26 mouse cellular contexts compared by ENCODE assay signal in the genomic region with DNA sequence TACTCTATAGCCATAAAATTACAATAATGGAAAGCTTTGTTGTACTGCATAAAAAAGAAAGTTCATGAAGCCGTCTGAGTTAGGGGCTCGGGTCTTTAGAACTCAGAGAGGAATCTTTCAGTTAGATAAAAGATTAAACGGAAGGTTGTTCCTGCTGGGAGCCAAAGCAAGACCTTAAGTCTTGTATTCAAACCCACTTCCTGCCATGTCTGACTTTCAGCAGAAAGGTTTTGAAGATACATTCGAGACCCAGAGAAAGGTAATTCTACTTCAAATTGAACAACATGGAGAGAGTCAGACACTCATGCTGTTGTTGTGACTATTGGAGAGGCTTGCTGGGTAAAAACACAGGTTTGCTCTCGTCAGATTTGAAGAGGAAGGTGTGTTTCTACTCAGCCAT. TPM values are rescaled to one million over a fixed set of nuclear protein-coding genes. Genes with fewer than 3 reads are reported as not detected.
A peak's percentile ranks its signal among the peaks of the same experiment; 100 is the strongest.
DNase-seq lines count a peak whose midpoint lies in the region; ATAC-seq lines count a peak whose summit lies in the region.
"Had no signal": no experiment of that assay in that cellular context is flagged by ENCODE, and none has a peak within 500 bp of the region (broad histone marks: within the 10 kb centered on the region; RNA-seq: fewer than 3 reads in every experiment).

No protein-coding gene starts in this region.

- WGBS in midbrain, embryonic 15.5 days = 43% methylated on average over 5 of the region's 5 CpGs
- 42% methylated on average over 5 of the region's 5 CpGs for WGBS in hindbrain, embryonic 16.5 days

- ATAC-seq in activated CD4-positive, CD25-positive, alpha-beta regulatory T cell, adult 4 months = peak; percentile 46
- ATAC-seq in midbrain, embryonic 15.5 days (replicated peaks) = no peak
- no peak for ATAC-seq in hindbrain, embryonic 16.5 days
- ATAC-seq: forebrain, embryonic 13.5 days; forebrain, embryonic 16.5 days; hindbrain, postnatal 0 days had no signal

- DNase-seq in thymus, postnatal 0 days (ENCODE audit: low spot score) = peak; percentile 64
- DNase-seq in thymus, adult 18-20 months = no peak
- peak; percentile 28 for DNase-seq in CD4-positive helper T cell, adult 2 months (ENCODE audit: low read depth, low spot score)
- peak; percentile 41 for DNase-seq in naive thymus-derived CD4-positive, alpha-beta T cell, adult 2 months (ENCODE audit: low read depth)
- DNase-seq: adrenal gland, postnatal 10 days; adrenal gland, postnatal 36 days; cerebellum, adult 18-20 months; cerebellum, adult 9-10 months; cerebellum, postnatal 14 days; gastrocnemius, postnatal 10 days; heart, adult 11 months; heart, postnatal 10 days; heart, postnatal 36 days had no signal

- H3K27ac ChIP-seq in midbrain, embryonic 15.5 days = no peak overlapping the region
- H3K27ac ChIP-seq in hindbrain, embryonic 16.5 days (ENCODE audit: low read depth, low read length) = no peak overlapping the region
- H3K27ac ChIP-seq: forebrain, embryonic 10.5 days; forebrain, embryonic 13.5 days; heart, embryonic 15.5 days; hindbrain, embryonic 10.5 days; hindbrain, embryonic 13.5 days; hindbrain, postnatal 0 days had no signal

- H3K9ac ChIP-seq in midbrain, embryonic 15.5 days = no peak overlapping the region
- no peak overlapping the region for H3K9ac ChIP-seq in hindbrain, embryonic 16.5 days (ENCODE audit: low read depth, low read length)
- H3K9ac ChIP-seq: forebrain, embryonic 13.5 days; heart, embryonic 12.5 days; heart, embryonic 15.5 days; hindbrain, embryonic 13.5 days had no signal

- no peaks in the 10 kb centered on the region for H3K9me3 ChIP-seq in midbrain, embryonic 15.5 days
- no peaks in the 10 kb centered on the region for H3K9me3 ChIP-seq in hindbrain, embryonic 16.5 days (ENCODE audit: control insufficient read depth, low read length)
- H3K9me3 ChIP-seq: forebrain, embryonic 10.5 days; forebrain, embryonic 13.5 days; heart, embryonic 12.5 days; heart, embryonic 15.5 days; hindbrain, embryonic 10.5 days; hindbrain, embryonic 13.5 days had no signal

- no peaks in the 10 kb centered on the region for H3K36me3 ChIP-seq in midbrain, embryonic 15.5 days (replicated peaks)
- H3K36me3 ChIP-seq in hindbrain, embryonic 16.5 days (ENCODE audit: control insufficient read depth, insufficient read depth, low read length) = no peaks in the 10 kb centered on the region
- H3K36me3 ChIP-seq: forebrain, embryonic 10.5 days; heart, embryonic 12.5 days; heart, embryonic 15.5 days; hindbrain, embryonic 10.5 days; hindbrain, embryonic 13.5 days had no signal

- H3K4me2 ChIP-seq in midbrain, embryonic 15.5 days = no peak overlapping the region
- H3K4me2 ChIP-seq in hindbrain, embryonic 16.5 days (ENCODE audit: low read length) = no peak overlapping the region
- H3K4me2 ChIP-seq: forebrain, embryonic 13.5 days; heart, embryonic 12.5 days; heart, embryonic 15.5 days; hindbrain, embryonic 13.5 days had no signal

- no peaks in the 10 kb centered on the region for H3K27me3 ChIP-seq in midbrain, embryonic 15.5 days (replicated peaks)
- H3K27me3 ChIP-seq in hindbrain, embryonic 16.5 days (replicated peaks; ENCODE audit: control insufficient read depth, insufficient read depth, low read length) = no peaks in the 10 kb centered on the region
- H3K27me3 ChIP-seq: forebrain, embryonic 13.5 days; heart, embryonic 12.5 days; heart, embryonic 15.5 days; hindbrain, embryonic 13.5 days had no signal

- H3K4me3 ChIP-seq in midbrain, embryonic 15.5 days = no peak overlapping the region
- no peak overlapping the region for H3K4me3 ChIP-seq in hindbrain, embryonic 16.5 days (ENCODE audit: low read length)
- H3K4me3 ChIP-seq: forebrain, embryonic 10.5 days; forebrain, embryonic 13.5 days; heart, embryonic 12.5 days; heart, embryonic 15.5 days; hindbrain, embryonic 10.5 days; hindbrain, embryonic 13.5 days had no signal

- H3K4me1 ChIP-seq in midbrain, embryonic 15.5 days = no peaks in the 10 kb centered on the region
- H3K4me1 ChIP-seq in hindbrain, embryonic 16.5 days (ENCODE audit: control insufficient read depth, insufficient read depth, low read depth, low read length) = no peaks in the 10 kb centered on the region
- H3K4me1 ChIP-seq: forebrain, embryonic 10.5 days; forebrain, embryonic 13.5 days; heart, embryonic 12.5 days; heart, embryonic 15.5 days; hindbrain, embryonic 10.5 days; hindbrain, embryonic 13.5 days had no signal

RNA-seq across cellular contexts. Expression of a gene that starts 3.0 kb away (rescaled TPM):
- not detected in 2 replicates for polyA plus RNA-seq in thymus, postnatal 0 days (2015; fragmentation: Nextera tagmentation; extraction: Ambion mirVana)
- polyA plus RNA-seq in activated CD4-positive, CD25-positive, alpha-beta regulatory T cell, adult 4 months (2017; shearing (Covaris generic)) = under 1 TPM in 1 of 2 experiments, not detected in 1; 0.28 TPM
- not detected in 2 replicates for polyA plus RNA-seq in midbrain, embryonic 15.5 days (2015; fragmentation: Nextera tagmentation; extraction: Ambion mirVana)
- polyA plus RNA-seq in hindbrain, embryonic 16.5 days (2015; fragmentation: Nextera tagmentation; extraction: Ambion mirVana) = 0.05 TPM in 1 of 2 replicates, not detected in the other
- polyA plus RNA-seq: embryonic facial prominence, embryonic 11.5 days; embryonic facial prominence, embryonic 14.5 days; forebrain, embryonic 10.5 days; forebrain, embryonic 13.5 days; forebrain, embryonic 16.5 days; heart, embryonic 12.5 days; heart, embryonic 15.5 days; hindbrain, embryonic 10.5 days; hindbrain, embryonic 13.5 days; hindbrain, postnatal 0 days had no signal

Comparison
In these comparisons a context has a peak if more than half of its experiments do, and no peak if none do; other contexts are left out.
1. DNase-seq: peak in thymus, postnatal 0 days (single experiment), CD4-positive helper T cell, adult 2 months (single experiment) and naive thymus-derived CD4-positive, alpha-beta T cell, adult 2 months (single experiment); none in thymus, adult 18-20 months (0 of 2).